Mouse (Mus musculus): Measurements from ENCODE around the gene Hoxc12. TPM values are rescaled to one million over a fixed set of nuclear protein-coding genes. Genes with fewer than 3 reads are reported as not detected.

The Hoxc12 gene
- total RNA-seq, 2 experiments from 2014 or later, result not detected

GRCm38 (mm10) chr15:102963671-102964640 is 27.4 kb downstream of the Hoxc12 start:
- DNase-seq, result no peak

DNA sequence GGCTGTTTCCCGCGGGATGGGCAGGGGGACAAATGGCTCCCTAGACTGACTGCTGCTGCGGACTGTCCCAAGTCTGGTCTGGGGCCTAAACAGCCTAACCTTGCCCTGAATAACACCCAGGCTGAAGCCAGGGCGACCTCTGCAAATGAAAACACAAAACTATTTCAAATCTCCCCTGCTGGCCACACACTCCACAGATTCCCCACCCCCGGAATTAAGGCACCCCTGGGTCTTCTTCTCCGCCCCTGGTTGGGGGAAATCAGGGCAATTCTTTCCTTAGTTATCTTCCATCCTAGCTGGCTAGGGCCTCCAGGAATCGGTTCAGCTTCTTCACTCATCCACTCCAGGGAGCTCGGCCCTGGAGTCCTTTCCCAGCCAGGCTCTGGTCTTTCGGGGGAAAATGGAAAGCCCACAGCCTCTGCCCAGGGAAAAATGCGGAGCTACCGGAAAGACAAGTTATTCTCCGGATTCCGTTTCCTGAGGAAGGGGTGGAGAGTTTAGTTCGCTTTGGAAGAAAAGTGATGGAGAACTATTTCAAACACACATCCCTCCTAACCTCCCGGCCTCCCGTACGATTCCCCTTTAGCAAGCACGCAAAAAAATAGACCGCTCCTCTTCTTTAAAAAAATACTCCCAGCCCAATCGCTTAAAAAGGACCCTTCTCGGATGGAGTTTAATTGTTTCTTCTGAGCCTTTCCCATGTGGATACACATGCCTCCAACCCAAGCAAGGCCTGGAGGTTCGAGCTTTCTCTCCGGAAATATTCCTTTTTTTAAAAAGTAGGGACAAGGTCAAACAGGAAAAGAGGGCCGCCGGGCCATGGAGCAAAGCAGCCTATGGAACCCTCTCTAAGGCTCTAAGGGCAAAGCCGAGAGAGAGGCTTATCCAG is 28.7 kb downstream of the Hoxc12 start:
- DNase-seq, result no peak

- DNase-seq, result peak; percentile 90
Observed at GRCm38 (mm10) chr15:102965892-102966775, 29.6 kb downstream of the Hoxc12 start.

- DNase-seq, result no peak
Observed at GRCm38 (mm10) chr15:102966776-102967311, 30.3 kb downstream of the Hoxc12 start, which contains the start of gene Hoxc10. TSS of gene Hoxc10 (plus strand) at chr15:102966796.

DNA sequence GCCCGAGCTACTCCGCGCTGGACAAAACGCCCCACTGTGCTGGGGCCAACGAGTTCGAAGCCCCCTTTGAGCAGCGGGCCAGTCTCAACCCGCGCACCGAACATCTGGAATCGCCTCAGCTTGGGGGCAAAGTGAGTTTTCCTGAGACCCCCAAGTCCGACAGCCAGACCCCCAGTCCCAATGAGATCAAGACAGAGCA is 30.7 kb downstream of the Hoxc12 start, which contains the start of gene Hoxc5:
TSS of gene Hoxc5 (plus strand) at position 132 of the 199 bp plus-strand sequence.
- no peak for DNase-seq

DNA sequence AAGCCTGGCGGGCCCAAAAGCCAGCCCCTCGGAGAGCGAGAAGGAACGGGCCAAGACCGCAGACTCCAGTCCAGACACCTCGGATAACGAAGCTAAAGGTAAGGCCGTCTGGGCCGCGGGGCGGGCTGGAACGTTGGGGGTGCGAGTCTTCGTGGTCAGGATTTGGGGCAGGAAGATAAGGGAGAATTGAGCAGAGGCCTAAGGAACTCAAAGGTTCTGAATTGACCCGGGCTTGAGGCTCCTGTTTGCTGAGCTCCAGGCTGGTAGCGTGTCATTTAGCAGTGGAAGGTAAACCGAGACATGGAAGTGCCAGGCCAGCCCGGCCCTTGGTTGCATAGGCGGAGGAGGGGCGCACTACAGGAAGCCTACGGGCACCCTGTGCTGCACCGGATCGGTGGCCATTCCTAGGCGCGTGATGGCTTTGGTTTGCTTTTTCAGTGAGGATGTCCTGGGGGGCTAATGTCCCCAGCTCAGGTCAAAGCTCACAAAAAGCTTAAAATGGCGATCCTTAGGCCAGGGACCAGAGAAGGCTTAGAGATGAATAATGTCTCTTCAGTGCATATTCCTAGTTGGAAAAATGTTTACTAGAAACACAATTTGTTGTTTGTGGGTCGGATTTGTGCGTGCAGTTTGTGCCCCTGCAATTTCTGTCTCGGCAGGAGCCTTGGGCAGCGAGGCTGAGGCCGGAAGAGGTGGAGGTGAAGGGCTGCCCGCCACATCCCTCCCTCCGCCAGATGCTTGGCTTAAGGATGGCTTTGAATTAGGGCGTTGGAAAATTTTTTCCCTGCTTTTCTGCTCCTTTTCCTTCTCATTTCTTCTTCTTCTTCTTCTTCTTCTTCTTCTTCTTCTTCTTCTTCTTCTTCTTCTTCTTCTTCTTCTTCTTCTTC is 31.2 kb downstream of the Hoxc12 start:
- no peak for DNase-seq

DNA sequence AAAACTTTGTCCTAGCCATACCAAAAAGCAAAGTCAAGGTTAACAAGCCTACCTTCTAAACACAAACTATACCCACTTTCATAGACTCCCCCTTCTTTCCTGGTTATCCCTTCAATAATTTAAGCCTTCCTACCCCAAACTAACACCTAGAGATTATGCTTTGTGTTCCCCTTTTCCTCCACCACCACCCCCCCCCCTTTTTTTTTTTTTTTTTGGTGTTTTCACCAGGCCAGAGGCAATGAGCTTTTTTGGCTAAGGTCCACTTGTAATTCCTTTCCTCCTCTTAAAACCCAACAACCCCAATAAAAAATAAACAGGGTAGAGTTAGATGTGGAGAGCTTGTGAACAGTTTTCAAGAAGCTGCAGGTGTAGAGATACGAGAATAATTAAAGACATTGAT is 32.7 kb downstream of the Hoxc12 start:
- no peak for DNase-seq

GRCm38 (mm10) chr15:102970740-102971139 is 34.2 kb downstream of the Hoxc12 start:
- DNase-seq, result no peak

GRCm38 (mm10) chr15:102972254-102972653 is 35.7 kb downstream of the Hoxc12 start:
- no peak for DNase-seq

- no peak for DNase-seq
Observed at GRCm38 (mm10) chr15:102972753-102973152, 36.2 kb downstream of the Hoxc12 start.

DNA sequence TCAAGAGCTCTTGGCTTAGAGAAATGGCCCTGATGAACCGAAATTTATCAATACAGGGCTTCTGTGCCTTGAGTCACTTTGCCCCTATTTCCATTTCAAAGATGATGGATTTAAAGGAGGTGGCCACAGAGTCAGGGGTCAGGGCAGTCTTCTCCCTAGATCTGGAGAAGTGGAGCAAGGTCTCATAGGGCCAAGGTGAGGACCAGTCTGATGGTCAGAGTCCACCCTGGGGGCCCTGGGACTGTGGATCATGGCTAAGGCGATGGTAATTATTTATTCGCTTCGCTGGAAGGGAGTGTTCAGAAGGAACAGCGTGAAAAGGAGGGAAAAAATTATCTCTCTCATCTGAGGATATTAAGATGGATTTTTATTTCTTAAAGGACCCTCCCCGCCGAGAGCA is 38.5 kb downstream of the Hoxc12 start:
- no peak for DNase-seq

GRCm38 (mm10) chr15:102975688-102976111 is 39.1 kb downstream of the Hoxc12 start:
- DNase-seq, result no peak

- no peak for DNase-seq
Observed at GRCm38 (mm10) chr15:102976171-102976570, 39.6 kb downstream of the Hoxc12 start, which contains the start of gene Hoxc9. TSS of gene Hoxc9 (plus strand) at chr15:102976439.

DNA sequence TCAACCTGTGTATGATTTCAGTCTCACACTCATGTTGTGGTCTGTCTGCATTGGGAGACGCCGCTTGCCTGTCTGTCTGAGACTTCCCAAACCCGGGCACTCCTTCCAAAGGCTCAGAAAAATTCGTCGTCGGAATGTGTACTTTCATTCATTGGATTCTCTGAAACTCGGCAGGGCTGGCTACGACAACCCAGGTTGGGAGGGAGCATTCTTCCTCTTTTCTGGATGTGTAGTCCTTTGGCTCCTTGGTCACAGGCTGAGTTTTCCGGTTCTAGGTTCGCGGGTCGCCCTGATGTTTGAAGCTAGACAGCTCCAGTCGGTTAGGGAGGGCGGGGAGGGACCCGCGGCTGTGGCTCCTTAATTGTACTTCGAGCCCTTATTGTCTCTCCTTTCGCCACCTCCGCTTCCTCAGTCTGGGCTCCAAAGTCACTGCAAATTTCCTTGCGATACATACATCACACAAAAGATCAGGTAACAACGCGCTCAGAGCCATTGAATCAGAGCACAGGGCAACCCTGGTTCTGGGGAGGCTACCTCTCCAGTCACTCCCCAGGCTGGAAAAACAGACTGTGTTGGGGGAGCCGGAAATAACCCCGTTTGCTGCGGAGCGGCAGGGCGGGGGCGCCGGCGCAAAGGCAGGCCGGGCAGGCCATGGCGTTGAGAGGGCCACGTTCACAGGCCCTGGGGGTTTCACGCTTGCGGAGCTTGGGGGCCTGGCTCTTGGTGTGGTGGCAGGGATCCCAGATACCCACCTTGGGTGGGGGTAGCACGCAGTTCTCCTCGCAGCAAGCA is 40.3 kb downstream of the Hoxc12 start:
- no peak for DNase-seq

DNA sequence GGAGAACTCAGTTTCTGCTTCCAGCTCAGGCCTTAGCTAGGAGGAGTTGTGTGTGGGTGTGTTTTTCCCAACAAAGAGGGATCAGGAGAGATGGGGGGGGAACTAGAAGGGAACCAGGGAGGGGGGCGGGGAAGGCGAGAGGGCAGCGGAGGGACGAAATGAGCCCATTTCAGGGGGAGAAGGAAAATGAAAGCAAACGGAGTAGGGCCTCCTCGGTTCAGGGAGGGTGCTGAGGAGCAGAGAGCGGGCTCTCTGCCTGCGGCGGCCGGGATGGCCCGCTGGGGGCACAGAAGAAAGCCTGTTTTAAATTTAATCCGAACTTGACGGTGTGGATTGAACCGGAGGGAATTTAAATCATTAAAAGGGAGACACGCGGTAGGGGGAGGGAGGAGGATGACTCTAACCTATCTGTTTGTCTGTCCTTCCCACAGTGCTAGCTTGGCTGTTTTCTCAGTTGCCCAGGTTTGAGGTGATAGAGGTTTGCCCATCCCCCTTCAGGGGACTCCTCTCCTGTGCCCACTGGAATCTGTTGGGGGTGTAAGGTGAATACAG is 40.9 kb downstream of the Hoxc12 start:
- no peak for DNase-seq

DNA sequence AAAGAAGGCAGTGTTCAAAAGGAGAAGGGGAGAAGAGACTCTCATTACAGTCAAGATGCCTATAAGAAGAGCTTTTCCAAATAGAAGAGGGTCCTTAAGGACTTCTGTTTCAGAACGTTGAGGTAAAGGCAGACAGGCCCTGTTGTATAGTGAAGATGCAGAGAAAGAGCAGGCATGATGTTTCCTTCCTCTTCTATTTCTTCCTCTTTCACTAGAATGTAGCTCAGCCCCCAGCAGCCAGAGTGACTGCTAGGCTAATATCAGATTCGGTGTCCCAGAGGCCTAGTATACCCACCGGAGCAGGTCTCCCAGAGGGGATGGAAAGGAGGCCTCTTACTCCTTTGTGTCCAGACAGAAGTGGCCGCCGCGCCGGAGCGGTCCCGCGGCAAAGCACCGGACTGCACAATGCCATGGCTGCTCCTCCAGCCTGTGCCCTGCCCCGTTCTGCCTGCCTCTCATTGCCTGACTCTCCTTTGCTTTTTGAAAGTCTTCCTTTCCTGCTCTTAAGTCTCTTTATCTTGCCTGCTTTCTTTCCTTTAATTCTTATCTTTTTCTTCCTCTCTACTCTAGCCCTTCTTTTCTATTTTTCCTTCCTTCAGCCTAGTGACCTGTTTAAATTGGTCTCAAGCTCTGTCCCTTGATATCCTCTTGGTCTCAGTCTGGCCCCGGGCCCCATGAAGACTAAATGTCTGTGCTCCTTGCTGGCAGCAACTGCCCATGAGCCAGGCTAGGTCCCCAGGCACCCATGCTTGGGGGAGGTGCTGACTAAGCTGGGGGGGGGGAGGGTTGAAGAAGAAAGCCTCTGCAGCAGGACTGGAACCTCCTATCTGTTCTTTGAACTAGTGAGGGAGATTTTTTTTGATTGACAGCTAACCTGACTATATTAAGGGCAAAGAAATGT is 42.3 kb downstream of the Hoxc12 start:
- DNase-seq, result no peak

DNA sequence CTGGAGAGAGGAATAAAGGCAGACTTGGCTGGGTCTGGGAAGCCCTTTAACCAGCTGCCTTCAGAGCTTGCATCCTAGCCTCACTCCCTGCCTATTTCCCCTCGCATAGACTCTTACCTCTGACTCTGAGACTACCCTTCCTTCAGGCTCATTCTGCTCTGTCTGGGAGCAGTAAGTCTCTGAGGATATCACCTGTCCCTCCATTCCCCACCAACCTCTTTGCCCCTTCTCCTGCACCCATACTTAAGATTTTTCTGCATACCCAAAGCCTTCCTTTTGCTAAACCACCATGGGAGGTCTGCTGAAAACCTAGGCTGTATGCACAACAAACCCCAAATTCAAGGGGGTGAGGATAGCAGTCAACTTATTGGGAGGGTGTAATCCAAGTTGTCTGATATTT is 43.4 kb downstream of the Hoxc12 start:
- no peak for DNase-seq

- DNase-seq, result no peak
Observed at GRCm38 (mm10) chr15:102980352-102980751, 43.8 kb downstream of the Hoxc12 start.
